Mouse (Mus musculus) urinary bladder, postnatal 14 days (tissue): Measurements from ENCODE around the gene P4ha1.
"Not testable (repeated sequence)": the region's sequence is repeated elsewhere in the genome, so short reads cannot be mapped to it uniquely, and the experiment has no call there.

Source experiments
- DNase-seq: peaks from one replicate; pipeline ENCODE4 v3.0.0; 2021; ENCODE audit warnings: low spot score

P4ha1 gene

GRCm38 (mm10) chr10:59323100-59323487 is at the start of gene P4ha1:
P4ha1 (plus strand) TSS chr10:59323296.
- peak; percentile 99 for DNase-seq

- DNase-seq: no peak
Observed at GRCm38 (mm10) chr10:59275745-59276144, 47.4 kb upstream of the P4ha1 start.

GRCm38 (mm10) chr10:59277116-59277515 is 46.0 kb upstream of the P4ha1 start:
- no peak for DNase-seq

GRCm38 (mm10) chr10:59277729-59278475 is 45.2 kb upstream of the P4ha1 start:
- no peak for DNase-seq

GRCm38 (mm10) chr10:59283164-59283563 is 39.9 kb upstream of the P4ha1 start:
- no peak for DNase-seq

GRCm38 (mm10) chr10:59283749-59284148 is 39.3 kb upstream of the P4ha1 start:
- no peak for DNase-seq

- no peak for DNase-seq
Observed at GRCm38 (mm10) chr10:59285530-59285929, 37.6 kb upstream of the P4ha1 start.

GRCm38 (mm10) chr10:59287251-59287650 is 35.8 kb upstream of the P4ha1 start:
- DNase-seq: no peak

- DNase-seq: no peak
Observed at GRCm38 (mm10) chr10:59287662-59288061, 35.4 kb upstream of the P4ha1 start.

GRCm38 (mm10) chr10:59289062-59289461 is 34.0 kb upstream of the P4ha1 start:
- DNase-seq: peak; percentile 33

GRCm38 (mm10) chr10:59291536-59291935 is 31.6 kb upstream of the P4ha1 start:
- DNase-seq: no peak

- no peak for DNase-seq
Observed at GRCm38 (mm10) chr10:59292079-59292478, 31.0 kb upstream of the P4ha1 start.

- DNase-seq: peak; percentile 85
Observed at GRCm38 (mm10) chr10:59292558-59292957, 30.5 kb upstream of the P4ha1 start.

- peak; percentile 78 for DNase-seq
Observed at GRCm38 (mm10) chr10:59295241-59295811, 27.8 kb upstream of the P4ha1 start.

- peak; percentile 84 for DNase-seq
Observed at GRCm38 (mm10) chr10:59296261-59296660, 26.8 kb upstream of the P4ha1 start.

- DNase-seq: not testable (repeated sequence)
Observed at GRCm38 (mm10) chr10:59302671-59303070, 20.4 kb upstream of the P4ha1 start.

GRCm38 (mm10) chr10:59308993-59309715 is 13.9 kb upstream of the P4ha1 start:
- DNase-seq: peak; percentile 51

- DNase-seq: no peak
Observed at GRCm38 (mm10) chr10:59310124-59310523, 13.0 kb upstream of the P4ha1 start.

GRCm38 (mm10) chr10:59310691-59311457 is 12.2 kb upstream of the P4ha1 start:
- DNase-seq: peak; percentile 69

- no peak for DNase-seq
Observed at GRCm38 (mm10) chr10:59311881-59312280, 11.2 kb upstream of the P4ha1 start.

GRCm38 (mm10) chr10:59321112-59321511 is 2.0 kb upstream of the P4ha1 start:
- no peak for DNase-seq

GRCm38 (mm10) chr10:59322271-59322670 is 825 bp upstream of the P4ha1 start:
- no peak for DNase-seq
